Mouse (Mus musculus): Measurements from ENCODE around the gene Xpc.

- TF ChIP-seq CTCF (IDR thresholded peaks at IDR 0.05; ENCODE audit: insufficient read depth, low read length) (no peak), POLR2A (IDR thresholded peaks at IDR 0.05; ENCODE audit: borderline replicate concordance, extremely low read depth, low read depth, low read length) (no peak)
Measured at GRCm38 (mm10) chr6:91506036-91506435, 9.7 kb downstream of the Xpc start.

Measured in lung, adult 2 months (tissue).